Mouse (Mus musculus) midbrain, embryonic 10.5 days (tissue): ENCODE measurements around the gene Ankib1. TPM values are rescaled to one million over a fixed set of nuclear protein-coding genes. Genes with fewer than 3 reads are reported as not detected.
"Not testable (repeated sequence)": the region's sequence is repeated elsewhere in the genome, so short reads cannot be mapped to it uniquely, and the experiment has no call there.

Source experiments
- DNase-seq: peaks from one replicate; pipeline ENCODE4 v3.0.0-alpha.2; 2017; ENCODE audit warnings: low spot score
- H3K27ac ChIP-seq: fragments of 300-500 bp; sonication (generic); replicated peaks from 2 replicates; pipeline ENCODE4 v1.5.1; 2016; ENCODE audit warnings: mild to moderate bottlenecking
- H3K27me3 ChIP-seq: fragments of 300-500 bp; sonication (generic); 2 replicates; pipeline ENCODE4 v1.6.1; 2016; ENCODE audit warnings: low read depth, mild to moderate bottlenecking; ENCODE audit not compliant: poor library complexity, severe bottlenecking
- H3K36me3 ChIP-seq: fragments of 300-500 bp; sonication (generic); 2 replicates; pipeline ENCODE4 v1.6.1; 2016; ENCODE audit warnings: mild to moderate bottlenecking, moderate library complexity
- H3K4me1 ChIP-seq: fragments of 300-500 bp; sonication (generic); 2 replicates; pipeline ENCODE4 v1.6.1; 2016
- H3K4me3 ChIP-seq: fragments of 300-500 bp; sonication (generic); 2 replicates; pipeline ENCODE4 v1.5.1; 2016; ENCODE audit warnings: mild to moderate bottlenecking, moderate library complexity
- H3K9me3 ChIP-seq: fragments of 300-500 bp; sonication (generic); replicated peaks from 2 replicates; pipeline ENCODE4 v1.6.1; 2016; ENCODE audit warnings: mild to moderate bottlenecking
- WGBS: fragments of 180-500 bp; shearing (Covaris S2); methylation state at CpG from one replicate; pipeline ENCODE4 v1.1.7; 2016; 5-methylcytosine and 5-hydroxymethylcytosine counted together
- polyA plus RNA-seq: library from polyadenylated mRNA; unstranded; fragments of >200 nt; fragmentation: Nextera tagmentation; extraction: Ambion mirVana; gene quantifications from 2 replicates; pipeline ENCODE4 v1.2.1, GENCODE M21; 2016

The Ankib1 gene
- polyA plus RNA-seq, 1 experiment from 2014 or later, result 9.5 TPM

- no peak overlapping the region for H3K27ac ChIP-seq
- no peak overlapping the region for H3K4me3 ChIP-seq
- no peaks in the 10 kb centered on the region for H3K27me3 ChIP-seq
- 88% methylated on average over 4 of the region's 4 CpGs for WGBS
- peaks cover 5% of the 10 kb centered on the region; the same call in 1 of the 2 replicates for H3K9me3 ChIP-seq
- peaks cover 63% of the 10 kb centered on the region for H3K36me3 ChIP-seq
- no peak for DNase-seq
- H3K4me1 ChIP-seq, result no peaks in the 10 kb centered on the region
These were observed 100.5 kb downstream of the Ankib1 start for GRCm38 (mm10) chr5:3702180-3702579.

- no peak overlapping the region for H3K27ac ChIP-seq
- H3K27me3 ChIP-seq, result no peaks in the 10 kb centered on the region
- DNase-seq, result no peak
- H3K36me3 ChIP-seq, result peaks cover 73% of the 10 kb centered on the region
- WGBS, result 96% methylated on average over 5 of the region's 5 CpGs
- H3K4me1 ChIP-seq, result no peaks in the 10 kb centered on the region
- H3K9me3 ChIP-seq, result peaks cover 5% of the 10 kb centered on the region; the same call in 1 of the 2 replicates
- H3K4me3 ChIP-seq, result no peak overlapping the region
These were observed 102.7 kb downstream of the Ankib1 start for GRCm38 (mm10) chr5:3700025-3700424.

- peaks cover 87% of the 10 kb centered on the region for H3K36me3 ChIP-seq
- no peaks in the 10 kb centered on the region for H3K4me1 ChIP-seq
- no peak for DNase-seq
- no peak overlapping the region for H3K4me3 ChIP-seq
- no peaks in the 10 kb centered on the region for H3K27me3 ChIP-seq
- H3K27ac ChIP-seq, result no peak overlapping the region
- H3K9me3 ChIP-seq, result peaks cover 5% of the 10 kb centered on the region; the same call in 1 of the 2 replicates
- 67% methylated on average over 3 of the region's 3 CpGs for WGBS
These were observed 106.7 kb downstream of the Ankib1 start for GRCm38 (mm10) chr5:3696031-3696430.

- Histone ChIP-seq H3K27ac (no peak overlapping the region), H3K4me3 (no peak overlapping the region), H3K27me3 (no peaks in the 10 kb centered on the region), H3K4me1 (no peaks in the 10 kb centered on the region), H3K9me3 (peaks cover 5% of the 10 kb centered on the region; the same call in 1 of the 2 replicates), H3K36me3 (peaks cover 82% of the 10 kb centered on the region)
- DNase-seq, result no peak
- 94% methylated on average over 4 of the region's 4 CpGs for WGBS
These were observed 107.5 kb downstream of the Ankib1 start for GRCm38 (mm10) chr5:3695191-3695590.

- no peak overlapping the region for H3K4me3 ChIP-seq
- no peak overlapping the region for H3K27ac ChIP-seq
- no peaks in the 10 kb centered on the region for H3K27me3 ChIP-seq
- no peak for DNase-seq
- H3K36me3 ChIP-seq, result peaks cover 85% of the 10 kb centered on the region
- no peaks in the 10 kb centered on the region for H3K4me1 ChIP-seq
- peaks cover 5% of the 10 kb centered on the region; the same call in 1 of the 2 replicates for H3K9me3 ChIP-seq
- 94% methylated on average over 9 of the region's 9 CpGs for WGBS
These were observed 109.8 kb downstream of the Ankib1 start for GRCm38 (mm10) chr5:3692956-3693355.

- Histone ChIP-seq H3K4me3 (no peak overlapping the region), H3K27me3 (no peaks in the 10 kb centered on the region), H3K9me3 (no peaks in the 10 kb centered on the region), H3K36me3 (peaks cover 73% of the 10 kb centered on the region), H3K4me1 (no peaks in the 10 kb centered on the region), H3K27ac (no peak overlapping the region)
- DNase-seq, result no peak
- WGBS, result 95% methylated on average over 3 of the region's 3 CpGs
These were observed 111.4 kb downstream of the Ankib1 start for GRCm38 (mm10) chr5:3691283-3691682.

- WGBS, result 94% methylated on average over 8 of the region's 8 CpGs
- H3K9me3 ChIP-seq, result no peaks in the 10 kb centered on the region
- H3K4me3 ChIP-seq, result no peak overlapping the region
- peaks cover 46% of the 10 kb centered on the region for H3K36me3 ChIP-seq
- no peak overlapping the region for H3K27ac ChIP-seq
- no peaks in the 10 kb centered on the region for H3K27me3 ChIP-seq
- H3K4me1 ChIP-seq, result no peaks in the 10 kb centered on the region
- DNase-seq, result no peak
These were observed 114.4 kb downstream of the Ankib1 start for GRCm38 (mm10) chr5:3688298-3688697.

GRCm38 (mm10) chr5:3669938-3670554 lies 132.7 kb downstream of the Ankib1 start:
- Histone ChIP-seq H3K9me3 (no peaks in the 10 kb centered on the region), H3K4me3 (no peak overlapping the region), H3K4me1 (no peaks in the 10 kb centered on the region), H3K27me3 (no peaks in the 10 kb centered on the region), H3K36me3 (no peaks in the 10 kb centered on the region), H3K27ac (no peak overlapping the region)
- 91% methylated on average over 6 of the region's 6 CpGs for WGBS
- DNase-seq, result no peak

- H3K4me3 ChIP-seq, result no peak overlapping the region
- H3K27me3 ChIP-seq, result no peaks in the 10 kb centered on the region
- 90% methylated on average over 12 of the region's 12 CpGs for WGBS
- H3K27ac ChIP-seq, result no peak overlapping the region
- H3K4me1 ChIP-seq, result no peaks in the 10 kb centered on the region
- no peaks in the 10 kb centered on the region for H3K36me3 ChIP-seq
- no peaks in the 10 kb centered on the region for H3K9me3 ChIP-seq
- no peak for DNase-seq
These were observed 136.1 kb downstream of the Ankib1 start for GRCm38 (mm10) chr5:3666585-3666984.

- no peaks in the 10 kb centered on the region for H3K36me3 ChIP-seq
- no peak overlapping the region for H3K4me3 ChIP-seq
- no peak overlapping the region for H3K27ac ChIP-seq
- H3K27me3 ChIP-seq, result no peaks in the 10 kb centered on the region
- no peak for DNase-seq
- WGBS, result 98% methylated on average over 2 of the region's 2 CpGs
- no peaks in the 10 kb centered on the region for H3K4me1 ChIP-seq
- H3K9me3 ChIP-seq, result no peaks in the 10 kb centered on the region
These were observed 137.5 kb downstream of the Ankib1 start for GRCm38 (mm10) chr5:3665225-3665624.

GRCm38 (mm10) chr5:3657085-3657484 lies 145.6 kb downstream of the Ankib1 start, which contains the start of gene Gatad1:
TSS of gene Gatad1 (minus strand) at chr5:3657185.
- no peaks in the 10 kb centered on the region for H3K4me1 ChIP-seq
- no peaks in the 10 kb centered on the region for H3K27me3 ChIP-seq
- DNase-seq, result no peak
- no peak within 1 kb of the TSS for H3K4me3 ChIP-seq
- H3K36me3 ChIP-seq, result no peaks in the 10 kb centered on the region
- no peaks in the 10 kb centered on the region for H3K9me3 ChIP-seq
- H3K27ac ChIP-seq, result no peak within 1 kb of the TSS
- WGBS, result 79% methylated on average over 5 of the region's 5 CpGs

- Histone ChIP-seq H3K36me3 (no peaks in the 10 kb centered on the region), H3K27ac (no peak overlapping the region), H3K4me3 (no peak overlapping the region), H3K9me3 (no peaks in the 10 kb centered on the region), H3K4me1 (no peaks in the 10 kb centered on the region), H3K27me3 (no peaks in the 10 kb centered on the region)
- WGBS, result 94% methylated on average over 4 of the region's 4 CpGs
- no peak for DNase-seq
These were observed 148.9 kb downstream of the Ankib1 start for GRCm38 (mm10) chr5:3653801-3654200.

GRCm38 (mm10) chr5:3652903-3653575 lies 149.7 kb downstream of the Ankib1 start:
- 95% methylated on average over 17 of the region's 25 CpGs for WGBS
- not testable (repeated sequence) for H3K4me3 ChIP-seq, H3K4me1 ChIP-seq, H3K36me3 ChIP-seq, DNase-seq, H3K27ac ChIP-seq, H3K9me3 ChIP-seq, H3K27me3 ChIP-seq
